Mouse (Mus musculus) olfactory bulb, adult 2 months (tissue): ENCODE measurements at regions not wholly inside any gene's neighbourhood (a gene's known extent, or its start where the extent isn't known, plus 50 kb on each side); places are given as distances from the start of the nearest gene placed in this dataset.

Experiments used
- H3K27ac ChIP-seq: fragments of 200-500 bp; 2 replicates; pipeline ENCODE4 v1.5.1; 2012; ENCODE audit warnings: low read depth, low read length; ENCODE audit not compliant: insufficient read depth
- H3K4me1 ChIP-seq: fragments of 200-500 bp; 2 replicates; pipeline ENCODE4 v1.6.1; 2012; ENCODE audit warnings: low read length; ENCODE audit not compliant: control insufficient read depth, insufficient read depth
- H3K4me3 ChIP-seq: fragments of 200-500 bp; 2 replicates; pipeline ENCODE4 v1.5.1; 2012; ENCODE audit warnings: mild to moderate bottlenecking, low read depth, low read length, moderate library complexity; ENCODE audit not compliant: insufficient read depth
- CTCF ChIP-seq: fragments of 200-500 bp; IDR thresholded peaks from 2 replicates; pipeline ENCODE4 v1.5.1; 2012; ENCODE audit warnings: low read depth, mild to moderate bottlenecking, low read length, moderate library complexity; ENCODE audit not compliant: insufficient read depth
- POLR2A ChIP-seq: fragments of 200-500 bp; IDR thresholded peaks from 2 replicates; pipeline ENCODE4 v1.6.1; 2012; ENCODE audit warnings: mild to moderate bottlenecking, low read depth, low read length, moderate library complexity; ENCODE audit not compliant: insufficient read depth
- WGBS: fragments of 180-500 bp; shearing (Covaris S2); methylation state at CpG from one replicate; pipeline ENCODE4 v1.1.7; 2018; 5-methylcytosine and 5-hydroxymethylcytosine counted together

- WGBS: 76% methylated on average over 6 of the region's 6 CpGs
Observed at GRCm38 (mm10) chr3:130964088-130964487, 146.2 kb upstream of the Lef1 start.

DNA sequence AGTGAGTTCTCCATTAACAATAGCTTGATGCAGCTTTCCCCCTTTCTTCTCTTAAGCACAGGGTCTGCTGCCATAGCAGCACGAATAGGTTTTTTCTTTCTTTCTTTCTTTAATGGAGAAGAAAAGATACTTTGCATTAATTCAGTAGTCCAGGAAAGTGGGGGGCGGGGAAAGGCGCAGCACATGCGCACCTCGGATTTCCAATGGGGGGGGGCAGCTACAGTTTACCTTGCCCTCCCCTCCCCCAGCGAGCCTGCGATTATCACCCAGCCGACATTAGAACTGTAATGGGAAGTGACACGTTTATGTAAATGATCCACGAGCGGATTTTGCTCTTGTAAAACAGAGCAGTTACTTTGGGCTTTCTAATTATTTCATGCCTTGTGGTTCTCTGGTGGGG, 146.6 kb upstream of the Lef1 start:
- 9% methylated on average over 11 of the region's 11 CpGs for WGBS
- H3K4me3 ChIP-seq: no peak overlapping the region
- peaks cover 4% of the 10 kb centered on the region; the same call in 1 of the 2 replicates for H3K4me1 ChIP-seq
- TF ChIP-seq POLR2A (no peak), CTCF (no peak)
- no peak overlapping the region for H3K27ac ChIP-seq

More at GRCm38 (mm10) chr3:130964088-130964487, 146.2 kb upstream of the Lef1 start:
- TF ChIP-seq CTCF: no peak
- Histone ChIP-seq H3K4me1 (peaks cover 4% of the 10 kb centered on the region; the same call in 1 of the 2 replicates), H3K27ac (no peak overlapping the region), H3K4me3 (no peak overlapping the region)

DNA sequence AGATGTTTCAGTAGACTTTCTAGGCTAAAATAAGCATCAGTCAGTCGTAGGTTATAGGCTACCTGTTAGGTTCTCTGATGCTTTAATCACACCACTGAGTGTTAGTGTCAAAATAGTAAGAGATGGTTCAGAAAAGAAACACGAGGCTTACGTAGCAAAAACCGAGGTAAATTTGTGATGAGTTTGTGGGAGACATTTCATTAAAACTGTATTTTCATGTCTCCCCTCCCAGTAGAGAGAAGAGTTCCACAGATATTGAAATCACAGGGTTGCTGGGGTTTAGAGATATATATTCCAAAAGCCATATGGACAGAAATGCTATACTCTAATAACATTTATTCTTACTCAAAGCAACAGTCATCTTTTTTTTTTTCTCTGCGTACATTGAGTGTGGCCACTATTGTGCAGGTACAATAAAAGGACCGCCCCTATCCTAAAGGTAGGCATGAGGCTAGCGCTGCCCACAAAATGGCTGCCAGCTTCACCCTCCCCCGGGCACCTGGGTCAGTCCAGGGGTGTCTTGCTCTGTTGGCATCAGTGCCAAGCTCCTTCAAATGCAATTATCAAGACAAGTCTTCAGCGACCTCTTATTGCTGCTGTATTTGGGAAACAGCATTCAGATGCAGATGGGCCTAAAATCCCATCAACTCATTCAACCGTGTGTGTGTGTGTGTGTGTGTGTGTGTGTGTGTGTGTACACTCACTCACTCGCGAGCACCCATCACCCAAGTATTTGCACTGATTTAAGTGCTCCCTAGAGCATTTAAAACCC, 147.4 kb upstream of the Lef1 start:
- H3K27ac ChIP-seq: no peak overlapping the region
- no peak overlapping the region for H3K4me3 ChIP-seq
- 50% methylated on average over 12 of the region's 12 CpGs for WGBS

DNA sequence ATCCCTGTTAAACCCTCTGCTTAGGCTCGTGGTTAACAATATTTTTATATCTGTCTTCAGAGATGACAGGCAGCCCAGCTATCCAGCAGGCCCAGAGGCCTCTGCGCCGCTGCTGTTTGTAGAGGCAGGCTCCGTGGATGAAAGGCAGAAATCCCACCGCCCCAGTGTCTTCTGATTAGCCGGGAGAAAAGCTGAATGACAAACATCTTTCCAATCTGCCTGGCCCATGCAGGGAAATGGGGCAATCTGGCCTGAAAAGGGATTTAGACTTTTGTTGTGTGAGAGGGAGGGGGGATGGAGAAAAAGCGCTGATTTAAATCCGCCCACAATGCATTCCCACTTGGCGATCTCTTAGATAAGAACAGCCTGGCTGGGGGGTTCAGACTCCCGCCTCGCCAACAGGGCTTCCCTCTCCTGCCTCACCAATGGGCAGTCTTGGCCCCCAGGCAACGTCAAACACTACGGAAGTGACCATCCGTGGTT, 148.1 kb upstream of the Lef1 start:
- no peak overlapping the region for H3K27ac ChIP-seq
- 70% methylated on average over 14 of the region's 14 CpGs for WGBS

More for the DNA sequence above, 147.4 kb upstream of the Lef1 start:
- peaks cover 4% of the 10 kb centered on the region; the same call in 1 of the 2 replicates for H3K4me1 ChIP-seq
- TF ChIP-seq CTCF (no peak), POLR2A (no peak)

GRCm38 (mm10) chr3:130961704-130962103, 148.6 kb upstream of the Lef1 start:
- 85% methylated on average over 6 of the region's 6 CpGs for WGBS
- no peak overlapping the region for H3K27ac ChIP-seq
- H3K4me3 ChIP-seq: no peak overlapping the region
- peaks cover 4% of the 10 kb centered on the region; the same call in 1 of the 2 replicates for H3K4me1 ChIP-seq
- TF ChIP-seq POLR2A (no peak), CTCF (no peak)

More for the DNA sequence above, 148.1 kb upstream of the Lef1 start:
- TF ChIP-seq CTCF (no peak), POLR2A (no peak)
- Histone ChIP-seq H3K4me3 (no peak overlapping the region), H3K4me1 (peaks cover 4% of the 10 kb centered on the region; the same call in 1 of the 2 replicates)

DNA sequence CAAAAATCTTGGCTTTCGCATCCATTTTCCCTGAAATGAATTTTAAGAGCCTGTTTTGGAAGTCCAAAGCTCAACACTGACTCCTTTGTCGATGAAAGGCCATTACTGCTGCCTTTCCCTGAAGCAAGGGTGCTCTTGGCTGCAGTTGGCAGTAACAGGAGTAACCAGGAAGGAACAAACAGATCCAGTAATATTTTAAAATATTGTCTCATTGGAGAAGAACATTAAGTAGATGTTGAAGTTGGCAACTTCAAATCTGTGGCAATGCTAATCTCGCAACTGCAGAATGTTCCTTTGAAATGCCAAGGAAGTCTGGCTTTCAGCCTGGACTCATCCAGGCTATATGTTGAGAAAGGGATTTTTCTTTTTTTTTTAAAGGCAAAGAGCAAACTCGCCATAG, 154.3 kb upstream of the Lef1 start:
- 65% methylated on average over 4 of the region's 4 CpGs for WGBS
- H3K4me1 ChIP-seq: no peaks in the 10 kb centered on the region
- TF ChIP-seq POLR2A (no peak), CTCF (no peak)
- no peak overlapping the region for H3K4me3 ChIP-seq
- H3K27ac ChIP-seq: no peak overlapping the region

DNA sequence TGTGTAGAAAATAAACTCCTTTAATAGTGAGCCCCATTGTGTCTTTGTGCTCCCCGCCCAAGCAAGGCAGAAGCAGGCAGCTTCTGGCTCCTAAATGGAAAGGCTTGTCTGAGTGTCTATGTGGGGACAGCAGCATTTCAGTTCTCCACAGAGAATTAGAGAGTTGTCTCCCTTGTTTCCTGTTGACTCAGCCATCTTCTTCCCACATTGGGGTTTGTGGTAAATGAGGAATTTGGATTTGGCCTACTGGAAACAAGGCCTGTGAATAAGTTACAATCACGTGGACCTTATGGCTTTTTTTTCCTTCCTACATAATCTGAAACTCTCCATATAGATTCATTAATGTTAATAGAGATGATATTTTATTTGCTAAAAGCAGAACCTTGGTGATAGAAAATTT, 158.9 kb upstream of the Lef1 start:
- WGBS: 51% methylated on average over 2 of the region's 2 CpGs
- TF ChIP-seq POLR2A (no peak), CTCF (no peak)
- peaks cover 3% of the 10 kb centered on the region for H3K4me1 ChIP-seq
- H3K4me3 ChIP-seq: no peak overlapping the region
- H3K27ac ChIP-seq: no peak overlapping the region

DNA sequence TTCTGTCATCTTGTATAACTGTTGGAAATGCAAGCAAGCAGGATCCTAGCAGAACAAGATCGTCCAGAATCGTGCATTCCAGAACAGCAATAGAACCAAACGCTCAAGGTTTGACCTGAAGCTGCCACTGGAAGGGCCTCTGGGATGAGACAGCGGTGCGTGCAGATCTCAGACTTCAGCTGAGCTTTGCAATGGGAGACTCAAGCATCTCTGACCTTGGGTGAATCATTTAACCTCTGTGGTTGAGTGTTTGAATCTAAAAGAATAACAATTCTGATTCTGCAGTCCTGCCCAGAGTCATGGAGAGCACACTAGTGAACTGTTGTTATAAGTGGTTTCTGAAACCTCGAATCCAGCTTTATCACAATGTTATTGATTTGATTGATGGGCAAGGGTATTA, 159.4 kb upstream of the Lef1 start:
- Histone ChIP-seq H3K27ac (no peak overlapping the region), H3K4me3 (no peak overlapping the region), H3K4me1 (peaks cover 7% of the 10 kb centered on the region)
- TF ChIP-seq POLR2A (no peak), CTCF (no peak)
- 87% methylated on average over 6 of the region's 6 CpGs for WGBS

- 86% methylated on average over 5 of the region's 5 CpGs for WGBS
- Histone ChIP-seq H3K4me3 (no peak overlapping the region), H3K27ac (no peak overlapping the region), H3K4me1 (peaks cover 10% of the 10 kb centered on the region)
- TF ChIP-seq CTCF (no peak), POLR2A (no peak)
Observed at GRCm38 (mm10) chr3:130947880-130948279, 162.4 kb upstream of the Lef1 start.
